Mouse (Mus musculus) kidney, adult 10 weeks (tissue): ENCODE data around the gene Myl3. TPM values are rescaled to one million over a fixed set of nuclear protein-coding genes. Genes with fewer than 3 reads are reported as not detected.

Experiments
- polyA plus RNA-seq: library from polyadenylated mRNA; stranded (reverse); fragments of 350-450 nt; fragmentation: Illumina TruSeq; extraction: RNeasy Lipid Tissue Mini Kit (QIAGEN cat#74804); gene quantifications from one replicate; pipeline ENCODE4 v1.2.3, GENCODE M21; 2014; ENCODE audit warnings: low read depth, low replicate concordance

Gene Myl3
- polyA plus RNA-seq = not detected

GRCm38 (mm10) chr9:110741711-110742294, at the start of gene Myl3:
Myl3 (plus strand) TSS chr9:110741861.

GRCm38 (mm10) chr9:110746961-110747360, 5.3 kb downstream of the Myl3 start, which contains the start of gene Pth1r:
Pth1r (minus strand) TSS chr9:110747145.

GRCm38 (mm10) chr9:110797866-110798265, 56.2 kb downstream of the Myl3 start, which contains the start of gene Prss42:
Prss42 (plus strand) TSS chr9:110798166.

GRCm38 (mm10) chr9:110813789-110814188, 72.1 kb downstream of the Myl3 start, which contains the start of gene Prss44:
Prss44 (plus strand) TSS chr9:110813994.

Other genes starting within 250 kb of the Myl3 start
- gene Setd2, start 209.3 kb upstream of the Myl3 start, polyA plus RNA-seq = 48.7 TPM
- gene Nradd, start 117.4 kb upstream of the Myl3 start, polyA plus RNA-seq = not detected
- 0.12 TPM for gene Nbeal2, start 87.7 kb upstream of the Myl3 start, polyA plus RNA-seq
- gene Ccdc12, start 85.4 kb upstream of the Myl3 start, polyA plus RNA-seq = not detected
- gene Pth1r, start 5.3 kb downstream of the Myl3 start, polyA plus RNA-seq = 10.3 TPM
- not detected for gene Prss42, start 56.3 kb downstream of the Myl3 start, polyA plus RNA-seq
- gene Prss44, start 72.1 kb downstream of the Myl3 start, polyA plus RNA-seq = not detected
- gene Prss43, start 84.8 kb downstream of the Myl3 start, polyA plus RNA-seq = not detected
- gene Prss45, start 92.7 kb downstream of the Myl3 start, polyA plus RNA-seq = not detected
- not detected for gene Prss46, start 102.6 kb downstream of the Myl3 start, polyA plus RNA-seq
- not detected for gene Prss50, start 116.1 kb downstream of the Myl3 start, polyA plus RNA-seq
- gene Als2cl, start 138.0 kb downstream of the Myl3 start, polyA plus RNA-seq = 2.6 TPM
- 4.1 TPM for gene Tmie, start 138.3 kb downstream of the Myl3 start, polyA plus RNA-seq
- gene Fam240a, start 175.0 kb downstream of the Myl3 start, polyA plus RNA-seq = not detected
- not detected for gene Tdgf1, start 204.3 kb downstream of the Myl3 start, polyA plus RNA-seq
- not detected for gene Lrrc2, start 209.7 kb downstream of the Myl3 start, polyA plus RNA-seq
- gene Rtp3, start 248.7 kb downstream of the Myl3 start, polyA plus RNA-seq = 3.0 TPM